Mouse (Mus musculus) thymus, adult 18-20 months (tissue): ENCODE measurements at regions not wholly inside any gene's neighbourhood (a gene's known extent, or its start where the extent isn't known, plus 50 kb on each side); places are given as distances from the start of the nearest gene placed in this dataset.
"Not testable (repeated sequence)": the region's sequence is repeated elsewhere in the genome, so short reads cannot be mapped to it uniquely, and the experiment has no call there.

Experiments
- DNase-seq, 2 experiments: peaks; one replicate each; pipeline ENCODE4 v3.0.0; 2022; ENCODE audit warnings: mixed read lengths in 2 of 2

GRCm38 (mm10) chr5:64555931-64556330, 247.3 kb upstream of the Klf3 start:
- DNase-seq, result no peak

- no peak for DNase-seq
Measured at GRCm38 (mm10) chr5:64566451-64567390, 236.5 kb upstream of the Klf3 start.

DNA sequence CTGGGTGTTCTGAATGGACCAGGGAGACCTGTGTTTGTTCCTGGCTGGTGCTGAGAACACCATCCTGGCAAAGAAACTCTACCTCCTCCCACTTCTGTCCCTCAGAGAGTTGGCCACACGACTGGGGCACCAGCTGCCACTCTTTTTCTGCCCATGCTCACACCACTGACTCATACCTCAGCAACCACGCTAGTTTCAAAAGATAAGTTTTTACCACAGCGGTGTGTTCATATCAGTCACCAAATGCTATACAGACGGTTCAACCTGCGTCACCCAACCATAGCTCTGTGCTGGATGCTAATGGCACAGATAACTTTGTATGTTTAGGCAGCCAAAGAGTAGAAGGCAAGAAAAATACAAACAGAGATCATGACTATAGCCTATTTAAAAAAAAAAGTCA, 235.4 kb upstream of the Klf3 start:
- peak in 1 of 2 experiments; percentile 3 for DNase-seq

GRCm38 (mm10) chr5:64568294-64568693, 234.9 kb upstream of the Klf3 start:
- DNase-seq, result no peak

- DNase-seq, result no peak
Measured at GRCm38 (mm10) chr5:64574386-64574785, 228.8 kb upstream of the Klf3 start.

- no peak for DNase-seq
Measured at GRCm38 (mm10) chr5:64575896-64576295, 227.3 kb upstream of the Klf3 start.

GRCm38 (mm10) chr5:64576426-64577262, 226.5 kb upstream of the Klf3 start:
- DNase-seq, result no peak

- DNase-seq, result no peak
Measured at GRCm38 (mm10) chr5:64577424-64577823, 225.8 kb upstream of the Klf3 start.

DNA sequence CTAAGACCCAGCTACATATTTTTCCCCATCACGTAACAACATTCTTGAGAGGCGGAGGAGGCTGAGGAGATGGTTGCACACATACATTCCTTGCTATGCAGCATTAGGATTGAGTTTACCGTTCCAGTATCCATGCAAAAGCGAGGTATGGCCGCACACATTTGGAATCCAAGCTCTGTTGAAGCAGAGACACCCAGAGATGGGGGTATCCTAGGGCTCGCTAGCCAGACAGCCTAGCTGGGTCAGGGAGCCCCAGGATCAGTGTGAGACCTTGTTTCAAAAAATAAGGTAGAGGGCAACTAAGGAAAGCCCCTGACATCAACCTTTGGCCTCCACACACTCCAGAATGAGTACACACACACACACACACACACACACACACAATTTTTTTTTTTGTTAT, 224.7 kb upstream of the Klf3 start:
- no peak for DNase-seq

GRCm38 (mm10) chr5:64579086-64579485, 224.1 kb upstream of the Klf3 start:
- no peak for DNase-seq

GRCm38 (mm10) chr5:64579494-64580339, 223.5 kb upstream of the Klf3 start:
- no peak for DNase-seq

DNA sequence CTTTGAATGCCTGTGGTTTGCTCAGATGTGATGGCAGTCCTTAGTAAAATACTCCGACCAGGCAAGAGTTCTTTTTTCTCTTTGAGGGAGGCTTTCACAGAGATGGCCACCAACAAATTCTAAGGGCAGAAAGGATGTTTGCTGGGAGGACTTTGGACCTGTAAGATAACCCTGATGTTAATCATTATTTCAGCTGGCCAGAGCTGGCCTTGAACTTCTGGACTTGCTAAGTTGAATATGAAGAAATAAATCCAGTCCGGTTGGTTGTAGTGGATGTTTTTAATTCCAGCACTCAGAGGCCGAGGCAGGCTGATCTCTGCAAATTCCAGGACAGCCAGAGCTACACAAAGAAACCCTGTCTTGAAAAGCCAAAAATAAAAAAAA, 222.9 kb upstream of the Klf3 start:
- no peak for DNase-seq

DNA sequence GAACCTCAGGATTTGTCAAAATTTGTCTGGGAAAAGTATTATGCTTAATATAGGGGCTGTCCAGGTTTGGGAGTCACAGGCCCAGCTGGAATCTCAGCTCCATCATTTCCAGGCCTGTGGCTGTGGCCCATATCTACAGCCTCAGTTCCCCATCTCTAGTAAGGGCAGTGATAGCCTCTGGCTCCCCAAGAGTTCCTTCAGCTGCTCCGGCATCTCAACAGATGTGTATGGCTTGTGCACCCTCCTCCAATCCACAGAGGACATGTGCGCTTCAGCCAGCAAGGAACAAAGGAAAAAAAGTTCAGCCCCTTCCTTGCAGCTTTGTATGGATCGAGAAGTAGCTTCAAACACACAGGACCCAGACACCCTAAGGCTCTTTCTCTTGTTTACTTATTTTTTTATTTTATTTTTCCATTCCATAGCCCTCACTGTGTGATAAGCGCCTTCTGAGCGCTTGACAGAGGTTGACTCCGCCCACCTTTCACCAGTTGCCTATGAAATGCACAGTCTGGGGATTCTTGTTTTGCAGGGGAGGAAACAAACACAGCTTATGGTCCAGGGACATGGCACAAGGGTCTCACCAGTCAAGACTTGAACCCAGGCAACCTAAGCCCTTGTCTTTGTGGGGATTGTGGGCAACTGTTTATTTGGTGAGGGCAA, 222.3 kb upstream of the Klf3 start:
- DNase-seq, result no peak

- no peak for DNase-seq
Measured at GRCm38 (mm10) chr5:64581461-64581860, 221.7 kb upstream of the Klf3 start.

- no peak for DNase-seq
Measured at GRCm38 (mm10) chr5:64582031-64582430, 221.2 kb upstream of the Klf3 start.

DNA sequence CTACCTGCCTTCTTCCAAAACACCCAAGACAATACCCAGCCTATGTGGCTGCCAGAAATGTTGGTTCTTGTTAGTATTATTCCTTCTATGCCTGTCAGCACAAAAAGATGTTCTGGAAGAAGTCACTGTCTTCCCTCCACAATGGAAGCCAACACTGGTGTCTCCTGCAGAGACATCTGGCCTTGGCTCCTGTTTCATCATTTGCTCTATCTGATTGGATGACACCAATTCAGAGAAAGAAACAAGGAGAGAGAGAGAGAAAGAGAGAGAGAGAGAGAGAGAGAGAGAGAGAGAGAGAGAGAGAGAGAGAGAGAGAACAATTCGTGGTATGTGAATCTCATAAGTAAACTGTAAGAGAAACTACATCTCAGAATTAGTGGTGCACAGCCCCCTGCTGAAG, 218.9 kb upstream of the Klf3 start:
- no peak for DNase-seq

DNA sequence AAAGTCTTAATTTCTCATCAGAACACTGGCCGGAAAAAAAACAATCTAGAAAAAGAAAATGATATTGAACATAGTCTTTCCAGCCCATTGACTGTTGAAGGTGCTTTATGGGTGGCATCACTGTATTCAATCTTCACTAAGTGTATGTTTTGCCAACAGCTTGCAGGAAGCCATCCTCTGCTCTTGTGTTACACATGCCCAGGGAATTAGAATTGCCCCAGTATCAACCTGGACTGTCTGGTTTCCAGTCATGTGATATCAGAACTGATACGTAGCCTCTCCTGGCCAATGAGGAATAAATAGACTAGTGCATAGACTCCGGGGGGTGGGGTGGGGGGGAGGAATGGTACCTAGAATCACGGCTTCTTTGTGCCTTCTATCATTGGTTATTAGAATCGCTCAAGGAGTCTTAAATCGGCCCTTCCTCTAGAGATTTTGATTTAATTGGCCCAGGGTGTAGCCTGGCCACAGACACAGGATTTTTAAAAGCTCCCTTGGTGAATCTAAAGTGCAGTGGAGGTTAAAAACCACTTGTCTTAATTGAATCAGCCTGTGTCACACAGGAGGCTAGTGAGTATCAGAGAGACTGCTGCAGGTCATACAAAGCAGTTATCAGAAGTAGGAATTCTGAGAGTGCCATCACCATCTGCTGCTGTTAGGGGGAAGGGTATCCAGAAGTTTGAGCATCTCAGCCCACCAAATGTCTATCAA, 218.0 kb upstream of the Klf3 start:
- no peak for DNase-seq

GRCm38 (mm10) chr5:64586316-64586715, 216.9 kb upstream of the Klf3 start:
- DNase-seq, result no peak

- no peak for DNase-seq
Measured at GRCm38 (mm10) chr5:64586933-64587332, 216.3 kb upstream of the Klf3 start.

DNA sequence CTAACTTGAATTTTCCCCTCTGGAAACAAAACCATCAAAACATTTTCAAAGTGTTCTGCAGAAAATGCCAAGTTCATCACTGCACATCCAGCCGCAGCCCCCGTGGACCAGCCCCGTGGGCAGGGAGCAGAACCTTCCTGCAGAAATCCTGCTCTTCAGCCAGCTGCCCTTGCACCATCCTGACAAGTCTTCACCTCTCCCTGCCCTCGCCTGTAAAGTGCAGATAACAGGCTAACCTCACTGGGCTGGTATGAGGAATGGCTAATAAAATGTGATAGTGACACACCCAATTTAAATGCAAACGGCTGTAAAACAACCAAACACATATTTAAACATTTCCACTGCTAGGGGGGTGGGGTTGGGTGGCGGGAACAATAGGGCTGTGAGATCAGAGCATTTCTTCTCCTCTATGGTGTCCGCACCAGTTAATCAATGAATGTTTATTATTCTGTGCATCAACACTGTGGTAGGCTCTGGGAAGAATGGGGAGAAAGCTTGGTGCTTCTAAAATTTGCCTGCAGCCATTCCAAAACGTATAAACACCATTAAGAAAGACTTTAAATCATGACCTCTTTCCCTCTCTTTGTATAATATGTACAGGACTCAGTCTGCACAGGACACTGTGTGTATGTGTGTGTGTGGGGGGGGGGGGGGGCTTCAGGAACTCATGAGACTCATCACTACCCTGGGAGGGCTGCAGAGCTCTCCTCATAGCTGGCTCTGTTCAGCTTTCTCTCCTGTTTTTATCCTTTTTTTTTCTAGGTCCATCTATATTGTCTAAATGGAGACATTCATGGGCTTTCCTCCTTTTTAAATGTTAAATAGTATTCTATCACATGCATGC, 215.1 kb upstream of the Klf3 start:
- no peak for DNase-seq

- not testable (repeated sequence) for DNase-seq
Measured at GRCm38 (mm10) chr5:64588768-64589167, 214.4 kb upstream of the Klf3 start.
